ENCODE assay signal across 35 mouse cellular contexts in the genomic region with DNA sequence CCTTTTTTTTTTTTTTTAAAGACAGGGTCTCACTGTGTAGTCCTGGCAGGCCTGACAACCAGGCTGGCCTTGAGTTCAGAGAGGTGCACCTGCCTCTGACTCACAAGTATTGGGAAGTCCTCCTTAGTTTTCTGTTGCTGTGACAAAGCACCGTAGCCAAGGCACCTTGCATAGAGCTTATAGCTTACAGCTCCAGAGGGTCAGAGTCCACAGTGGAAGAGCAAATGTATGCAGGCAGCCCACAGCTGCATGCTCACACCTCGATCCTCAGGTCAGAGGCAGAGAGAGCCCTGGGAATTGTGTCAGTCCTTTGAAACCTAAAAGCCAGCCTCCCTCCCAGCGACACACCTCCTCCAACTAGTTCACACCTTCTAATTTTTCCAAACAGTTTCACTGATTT. TPM values are rescaled to one million over a fixed set of nuclear protein-coding genes. Genes with fewer than 3 reads are reported as not detected.
"Had no signal": no experiment of that assay in that cellular context is flagged by ENCODE, and none has a peak within 500 bp of the region (broad histone marks: within the 10 kb centered on the region; RNA-seq: fewer than 3 reads in every experiment).

No protein-coding gene starts in this region.

- H3K4me2 ChIP-seq: heart, embryonic 12.5 days; hindbrain, embryonic 13.5 days; hindbrain, embryonic 15.5 days; kidney, embryonic 15.5 days; limb, embryonic 12.5 days; liver, embryonic 11.5 days; liver, embryonic 13.5 days; liver, embryonic 15.5 days had no signal

- DNase-seq: forebrain, postnatal 0 days; gastrocnemius, postnatal 25 days; heart, adult 18-20 months; heart, postnatal 10 days; heart, postnatal 4 days; kidney, adult 18-20 months; kidney, adult 9 months; kidney, postnatal 10 days; kidney, postnatal 25 days; kidney, postnatal 4 days; layer of hippocampus, postnatal 36 days; liver; liver, embryonic 13.5 days had no signal

- H3K4me1 ChIP-seq: heart, embryonic 10.5 days; heart, embryonic 12.5 days; hindbrain, embryonic 10.5 days; hindbrain, embryonic 13.5 days; hindbrain, embryonic 15.5 days; kidney, embryonic 15.5 days had no signal

- H3K36me3 ChIP-seq: heart, embryonic 10.5 days; heart, embryonic 12.5 days; hindbrain, embryonic 10.5 days; hindbrain, embryonic 13.5 days; hindbrain, embryonic 15.5 days; kidney, embryonic 15.5 days; limb, embryonic 10.5 days; limb, embryonic 12.5 days; liver, embryonic 13.5 days; liver, embryonic 15.5 days had no signal

- H3K4me3 ChIP-seq: heart, embryonic 10.5 days; heart, embryonic 12.5 days; hindbrain, embryonic 10.5 days; hindbrain, embryonic 13.5 days; hindbrain, embryonic 15.5 days; kidney, embryonic 15.5 days; layer of hippocampus, adult 2 months; limb, embryonic 10.5 days; limb, embryonic 12.5 days; liver, embryonic 13.5 days; liver, embryonic 15.5 days had no signal

- ATAC-seq: forebrain, postnatal 0 days; inflammation-experienced regulatory T-cells, adult 6 months had no signal

- H3K9me3 ChIP-seq: heart, embryonic 10.5 days; heart, embryonic 12.5 days; hindbrain, embryonic 10.5 days; hindbrain, embryonic 13.5 days; hindbrain, embryonic 15.5 days; kidney, embryonic 15.5 days; limb, embryonic 10.5 days; limb, embryonic 12.5 days; liver, embryonic 13.5 days; liver, embryonic 15.5 days had no signal

- H3K27me3 ChIP-seq: heart, embryonic 12.5 days; hindbrain, embryonic 13.5 days; hindbrain, embryonic 15.5 days; kidney, embryonic 15.5 days; limb, embryonic 12.5 days; liver, embryonic 13.5 days; liver, embryonic 15.5 days had no signal

- H3K27ac ChIP-seq: heart, embryonic 10.5 days; hindbrain, embryonic 10.5 days; hindbrain, embryonic 13.5 days; hindbrain, embryonic 15.5 days; kidney, embryonic 15.5 days; layer of hippocampus, adult 2 months; limb, embryonic 10.5 days; limb, embryonic 12.5 days; liver, embryonic 13.5 days; liver, embryonic 15.5 days had no signal

- H3K9ac ChIP-seq: forebrain, postnatal 0 days; heart, embryonic 12.5 days; hindbrain, embryonic 13.5 days; hindbrain, embryonic 15.5 days; kidney, embryonic 15.5 days; limb, embryonic 12.5 days; liver, embryonic 13.5 days; liver, embryonic 15.5 days had no signal

RNA-seq across cellular contexts. Expression of gene Gm11492, which starts 60.0 kb away (rescaled TPM):
- total RNA-seq: forebrain, postnatal 0 days; gastrocnemius, adult 18-20 months; gastrocnemius, adult 8-10 months; gastrocnemius, postnatal 25 days; gastrocnemius, postnatal 4 days; granulocyte monocyte progenitor cell, adult 5-6 weeks; heart, adult 18-20 months; heart, adult 8-10 months; heart, postnatal 10 days; heart, postnatal 25 days; heart, postnatal 4 days; layer of hippocampus, adult 2 months; layer of hippocampus, postnatal 14 days; layer of hippocampus, postnatal 36 days had no signal
- polyA plus RNA-seq: forebrain, postnatal 0 days; heart, embryonic 10.5 days; heart, embryonic 12.5 days; heart, embryonic 14.5 days; heart, embryonic 16.5 days; hindbrain, embryonic 10.5 days; hindbrain, embryonic 13.5 days; hindbrain, embryonic 15.5 days; inflammation-experienced regulatory T-cells, adult 6 months; kidney, embryonic 15.5 days; limb, embryonic 10.5 days; limb, embryonic 12.5 days; limb, embryonic 14.5 days; liver, embryonic 11.5 days; liver, embryonic 13.5 days; liver, embryonic 15.5 days had no signal
